Mouse (Mus musculus) naive thymus-derived CD4-positive, alpha-beta T cell, adult 2 months (primary cell): Measurements from ENCODE around the gene Rccd1.
A peak's percentile ranks its signal among the peaks of the same experiment; 100 is the strongest.

Experiments used
- DNase-seq: peaks from one replicate; pipeline ENCODE4 v3.0.0-alpha.2; 2011; ENCODE audit warnings: low read depth

Rccd1 gene

GRCm38 (mm10) chr7:80324043-80324815, at the start of gene Rccd1:
Rccd1 (minus strand) TSS chr7:80324454.
- DNase-seq: peak; percentile 96

- no peak for DNase-seq
Measured at GRCm38 (mm10) chr7:80373850-80374249, 49.6 kb upstream of the Rccd1 start.

GRCm38 (mm10) chr7:80373352-80373751, 49.1 kb upstream of the Rccd1 start:
- DNase-seq: no peak

GRCm38 (mm10) chr7:80372667-80373066, 48.4 kb upstream of the Rccd1 start:
- DNase-seq: no peak

- peak; percentile 21 for DNase-seq
Measured at GRCm38 (mm10) chr7:80372166-80372565, 47.9 kb upstream of the Rccd1 start.

- DNase-seq: peak; percentile 86
Measured at GRCm38 (mm10) chr7:80371041-80371751, 46.9 kb upstream of the Rccd1 start, which contains the start of gene Man2a2. Man2a2 (minus strand) TSS chr7:80371375.

GRCm38 (mm10) chr7:80370649-80371040, 46.4 kb upstream of the Rccd1 start:
- DNase-seq: peak; percentile 90

GRCm38 (mm10) chr7:80369967-80370431, 45.7 kb upstream of the Rccd1 start:
- DNase-seq: peak; percentile 70

- no peak for DNase-seq
Measured at GRCm38 (mm10) chr7:80369461-80369860, 45.2 kb upstream of the Rccd1 start.

GRCm38 (mm10) chr7:80368635-80369421, 44.6 kb upstream of the Rccd1 start:
- peak; percentile 84 for DNase-seq

- no peak for DNase-seq
Measured at GRCm38 (mm10) chr7:80368009-80368408, 43.8 kb upstream of the Rccd1 start.

- DNase-seq: no peak
Measured at GRCm38 (mm10) chr7:80367232-80367631, 43.0 kb upstream of the Rccd1 start.

- no peak for DNase-seq
Measured at GRCm38 (mm10) chr7:80365759-80366158, 41.5 kb upstream of the Rccd1 start.

- no peak for DNase-seq
Measured at GRCm38 (mm10) chr7:80360435-80360834, 36.2 kb upstream of the Rccd1 start.

- no peak for DNase-seq
Measured at GRCm38 (mm10) chr7:80358039-80358438, 33.8 kb upstream of the Rccd1 start.

- DNase-seq: no peak
Measured at GRCm38 (mm10) chr7:80357156-80357555, 32.9 kb upstream of the Rccd1 start.

- DNase-seq: no peak
Measured at GRCm38 (mm10) chr7:80356351-80356750, 32.1 kb upstream of the Rccd1 start.

- no peak for DNase-seq
Measured at GRCm38 (mm10) chr7:80352920-80353319, 28.7 kb upstream of the Rccd1 start.

- DNase-seq: no peak
Measured at GRCm38 (mm10) chr7:80350808-80351207, 26.6 kb upstream of the Rccd1 start.

GRCm38 (mm10) chr7:80347670-80348586, 23.7 kb upstream of the Rccd1 start:
- DNase-seq: no peak

GRCm38 (mm10) chr7:80346830-80347229, 22.6 kb upstream of the Rccd1 start:
- no peak for DNase-seq
